Mouse (Mus musculus) testis, postnatal 14 days (tissue): Measurements from ENCODE around the gene Selenos.

Experiments used
- DNase-seq: peaks from one replicate; pipeline ENCODE4 v3.0.0; 2021; ENCODE audit warnings: low spot score

Selenos gene

DNA sequence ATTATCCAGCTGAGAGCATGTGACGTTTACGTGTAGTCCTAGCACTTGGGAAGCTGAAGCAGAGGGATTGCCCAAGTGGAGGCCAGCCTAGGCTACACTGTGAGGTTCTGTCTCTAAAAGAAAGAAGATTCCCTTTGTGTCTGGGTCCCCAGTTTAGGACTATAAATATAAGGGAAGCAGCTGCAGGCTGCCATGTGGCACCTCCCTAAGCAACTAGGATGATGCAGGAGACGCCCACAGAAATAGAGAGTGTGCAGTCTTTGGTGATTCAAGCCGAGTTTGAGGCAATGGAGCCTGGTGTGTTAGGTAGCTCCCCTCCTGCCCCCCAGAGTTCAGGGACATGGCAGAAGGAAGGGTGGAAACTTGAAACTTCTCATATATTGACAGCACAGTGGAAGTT is 8.2 kb downstream of the Selenos start:
- no peak for DNase-seq

DNA sequence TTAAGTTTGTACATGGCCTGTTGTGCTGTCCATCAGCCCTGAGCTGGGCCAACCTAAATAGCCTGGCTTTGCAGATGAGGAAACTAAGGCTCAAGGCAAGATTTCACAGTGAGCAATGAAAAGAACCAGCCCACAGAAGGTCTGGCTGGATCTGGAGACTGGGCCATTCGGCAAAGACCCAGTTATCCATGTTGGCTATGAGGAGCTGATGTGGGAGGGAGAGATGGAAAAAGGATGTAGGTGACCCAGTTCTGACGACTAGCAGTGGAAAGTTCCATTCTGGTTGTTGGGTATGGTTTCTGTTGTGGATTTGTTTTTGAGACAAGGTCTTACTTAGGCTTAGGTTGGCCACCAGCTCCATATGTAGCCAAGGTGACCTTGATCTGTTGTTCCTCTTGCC is 8.6 kb downstream of the Selenos start:
- DNase-seq = no peak

DNA sequence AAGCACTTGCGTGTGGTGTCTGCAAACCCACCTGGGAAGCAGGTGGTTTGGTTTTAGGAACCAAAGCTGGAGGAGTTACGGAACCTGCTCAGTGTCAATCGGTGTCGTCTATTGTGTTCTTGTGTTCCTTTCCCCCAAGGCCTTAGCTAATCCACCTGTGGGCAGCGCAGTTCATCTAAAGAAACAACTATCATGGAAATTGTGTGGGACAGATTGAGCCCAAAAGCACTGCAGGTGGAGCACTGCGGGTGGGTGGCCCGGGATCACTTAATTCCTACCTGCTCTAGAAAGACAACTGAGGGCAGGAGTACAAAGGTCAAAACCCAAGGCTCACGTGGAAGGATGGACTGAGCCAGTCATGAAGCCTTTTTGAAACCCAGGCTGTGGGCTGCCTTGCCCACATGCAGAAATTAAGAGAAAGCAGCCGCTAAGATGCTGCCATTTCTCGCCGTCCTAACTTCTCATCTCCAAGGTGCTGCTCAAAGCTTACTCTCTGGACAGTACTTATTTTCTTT is 11.3 kb downstream of the Selenos start:
- no peak for DNase-seq

DNA sequence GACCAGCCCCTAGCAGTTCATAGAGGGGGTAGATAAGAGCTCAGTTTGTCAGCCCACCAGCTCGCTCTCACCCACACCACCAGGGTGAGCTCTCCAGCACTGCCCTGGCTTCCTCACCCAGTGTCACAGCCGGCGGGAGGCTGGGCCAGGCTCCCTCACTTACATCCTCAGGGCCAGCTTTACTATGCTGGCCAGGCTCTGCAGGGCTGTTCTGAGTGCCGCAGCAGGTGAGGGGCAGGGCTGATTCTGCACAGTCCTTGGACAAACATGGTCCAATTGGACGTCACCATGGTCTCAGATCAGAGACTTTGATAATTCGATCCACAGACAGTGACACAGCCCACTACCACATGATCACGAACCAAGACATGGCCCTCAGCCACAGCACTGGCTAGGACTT is 12.1 kb downstream of the Selenos start:
- DNase-seq = no peak

DNA sequence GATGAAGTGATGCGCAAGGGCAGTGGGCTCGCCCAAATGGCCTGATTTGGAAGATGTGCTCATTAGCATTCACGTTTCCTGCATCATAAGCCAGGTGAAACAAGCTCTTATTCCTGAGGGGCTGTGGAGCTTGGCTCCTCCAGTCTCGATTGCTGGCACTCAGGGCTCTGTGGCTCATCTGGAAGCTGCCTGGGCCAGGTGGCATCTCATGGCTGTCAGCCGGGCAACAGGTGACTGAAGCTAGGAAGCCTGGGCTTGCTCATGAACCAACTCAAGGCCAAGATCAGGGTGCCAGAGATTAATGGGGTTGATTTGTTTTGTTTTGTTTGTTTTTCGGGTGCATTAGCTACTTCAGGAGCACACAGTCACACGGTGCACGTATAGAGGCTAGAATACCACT is 13.2 kb downstream of the Selenos start:
- DNase-seq = no peak

DNA sequence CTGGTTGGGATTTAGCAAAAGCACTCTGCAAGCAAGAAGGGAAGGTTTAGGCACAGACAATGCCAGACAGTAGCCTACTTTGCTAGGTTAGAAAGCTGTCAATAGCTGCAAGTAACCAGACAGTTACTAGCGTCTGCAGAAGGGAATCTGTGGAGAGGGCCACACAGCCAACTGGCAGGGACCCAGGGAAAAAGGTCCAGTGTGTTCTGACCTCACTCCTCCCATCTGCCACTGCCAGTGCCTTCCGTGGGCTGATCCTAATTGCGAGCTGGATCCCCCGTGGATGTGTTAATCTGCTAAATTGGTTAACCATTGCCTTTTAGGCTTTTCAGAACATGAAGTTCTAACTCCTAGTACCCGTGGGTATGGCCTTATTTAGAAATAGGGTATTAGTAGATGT is 14.7 kb downstream of the Selenos start:
- peak; percentile 39 for DNase-seq

DNA sequence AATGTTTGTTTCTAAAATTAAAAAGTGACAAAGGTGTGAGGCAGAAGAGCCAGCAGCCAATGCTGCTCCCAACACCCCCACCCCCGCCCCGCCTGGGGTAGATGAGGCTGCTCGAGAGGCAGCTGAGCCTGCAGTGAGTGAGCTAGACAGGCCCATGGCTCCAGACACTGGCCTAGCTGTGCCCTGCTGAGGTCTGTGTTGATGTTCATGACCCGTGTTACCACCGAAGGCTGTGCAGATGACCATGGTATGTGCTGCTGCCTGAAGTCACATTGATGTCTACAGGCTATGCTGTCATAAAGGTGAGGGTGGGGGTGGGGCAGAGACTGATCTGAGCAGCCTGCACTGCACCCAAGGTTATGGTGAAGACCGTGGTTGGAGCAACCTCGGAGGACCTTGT is 19.4 kb downstream of the Selenos start:
- DNase-seq = no peak

DNA sequence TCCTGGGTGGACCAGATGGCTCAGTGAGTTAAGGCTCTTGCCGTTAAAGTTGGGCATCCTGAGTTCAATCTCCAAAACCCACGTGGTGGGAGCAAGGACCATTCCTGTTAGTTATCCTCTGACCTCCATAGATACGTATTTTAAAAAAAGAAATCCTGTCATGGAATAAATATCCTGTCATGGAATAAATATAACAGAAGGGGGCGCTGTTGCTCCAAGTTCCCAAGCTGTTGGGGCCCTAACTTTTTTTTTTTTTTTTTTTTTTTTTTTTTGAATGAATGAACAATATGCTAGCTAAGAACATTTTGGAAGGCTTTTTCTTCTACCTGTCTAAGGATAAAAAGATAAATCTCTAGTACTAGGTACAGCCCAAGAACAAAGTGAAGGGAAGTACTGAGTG is 22.4 kb downstream of the Selenos start:
- no peak for DNase-seq

DNA sequence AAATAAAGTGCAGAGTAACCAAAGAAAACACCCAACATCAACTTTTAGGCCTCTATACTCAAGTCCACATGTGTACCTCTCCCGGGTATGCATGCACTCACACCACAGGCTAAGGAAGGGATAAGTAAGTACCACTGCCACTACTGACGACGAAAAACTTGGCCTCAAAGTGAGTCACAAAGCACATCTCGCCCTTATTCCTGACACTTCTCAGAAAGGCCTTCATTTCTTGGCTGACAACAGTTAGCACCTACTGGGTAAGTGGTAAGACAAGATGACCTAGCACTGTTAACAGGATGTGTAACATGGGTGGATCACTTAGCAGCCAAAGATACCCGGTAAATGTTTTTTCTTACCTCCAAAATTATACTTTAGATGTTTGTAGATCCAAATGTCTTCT is 25.1 kb downstream of the Selenos start:
- DNase-seq = no peak

DNA sequence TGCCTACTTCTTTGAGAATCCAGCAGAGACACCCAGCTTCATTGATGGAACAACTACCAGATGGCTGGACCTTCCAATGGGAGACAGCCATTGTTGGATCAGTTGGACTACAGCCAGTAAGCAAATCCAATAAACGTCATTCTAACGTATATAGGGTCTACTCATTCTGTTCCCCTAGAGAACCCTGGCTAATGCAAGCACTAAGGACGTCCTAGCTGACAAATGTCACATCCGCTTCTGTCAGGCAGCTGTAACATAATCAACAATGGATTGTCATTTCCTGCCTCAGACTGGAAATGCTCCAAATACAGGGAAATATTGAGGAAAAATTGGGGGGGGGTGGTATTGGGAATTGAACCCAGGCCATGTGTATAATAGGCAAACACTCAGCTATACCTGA is 26.3 kb downstream of the Selenos start:
- DNase-seq = no peak

DNA sequence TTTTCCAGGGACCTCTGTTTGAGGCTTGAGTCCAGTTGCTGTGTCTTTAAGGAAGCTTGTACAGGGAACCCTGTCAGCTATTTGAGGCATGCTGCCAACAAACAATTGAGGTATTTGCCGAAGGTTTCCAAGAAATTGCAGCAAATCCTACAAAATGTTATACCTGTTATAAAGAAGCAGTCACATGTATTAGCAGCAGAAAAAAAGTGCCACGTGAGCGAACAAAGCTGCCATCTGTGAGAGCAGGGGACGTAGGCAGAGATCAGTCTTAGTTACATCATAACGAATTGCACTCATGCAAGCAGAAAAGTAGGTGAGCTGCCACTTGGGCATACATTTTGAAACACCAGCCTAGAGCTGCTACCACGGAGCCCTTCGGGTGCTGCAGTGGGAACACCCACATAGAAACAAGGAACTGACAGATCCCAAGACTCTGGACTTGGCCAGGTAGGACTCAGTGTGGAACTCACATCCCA is 27.2 kb downstream of the Selenos start:
- DNase-seq = no peak

DNA sequence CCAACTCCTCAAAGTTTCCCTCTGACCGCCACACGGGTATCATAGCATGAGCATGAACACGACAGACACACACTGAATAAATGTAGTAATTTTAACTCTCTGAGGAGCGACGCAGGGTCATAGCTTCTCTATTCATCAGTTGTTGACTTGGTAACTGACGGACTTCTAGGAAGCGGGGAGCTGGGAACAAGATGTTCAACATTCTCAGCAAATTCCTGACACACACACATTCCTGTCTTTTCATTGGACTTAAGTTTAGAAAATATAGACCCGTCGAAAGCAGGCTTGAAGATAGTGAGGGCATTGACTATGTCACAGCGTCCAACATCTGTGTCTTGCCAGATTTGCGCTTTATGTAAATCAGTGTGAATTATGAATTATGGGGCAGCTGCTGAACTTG is 27.8 kb downstream of the Selenos start:
- DNase-seq = no peak

DNA sequence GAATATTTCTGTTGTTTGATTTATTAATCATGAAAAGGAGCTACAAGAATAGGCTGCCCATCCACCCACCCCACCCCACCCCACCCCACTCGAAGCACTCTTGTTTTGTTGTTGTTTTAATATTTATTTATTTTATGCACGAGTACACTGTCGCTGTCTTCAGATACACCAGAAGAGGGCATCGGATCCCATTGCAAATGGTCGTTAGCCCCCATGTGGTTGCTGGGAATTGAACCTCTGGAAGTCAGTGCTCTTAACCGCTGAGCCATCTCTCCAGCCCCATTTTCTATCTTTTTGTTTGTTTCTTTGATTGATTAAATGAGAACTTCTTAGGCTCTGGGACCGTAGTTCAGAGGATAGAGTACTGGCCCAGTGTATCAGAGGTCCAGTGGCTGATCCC is 28.5 kb downstream of the Selenos start:
- DNase-seq = no peak

DNA sequence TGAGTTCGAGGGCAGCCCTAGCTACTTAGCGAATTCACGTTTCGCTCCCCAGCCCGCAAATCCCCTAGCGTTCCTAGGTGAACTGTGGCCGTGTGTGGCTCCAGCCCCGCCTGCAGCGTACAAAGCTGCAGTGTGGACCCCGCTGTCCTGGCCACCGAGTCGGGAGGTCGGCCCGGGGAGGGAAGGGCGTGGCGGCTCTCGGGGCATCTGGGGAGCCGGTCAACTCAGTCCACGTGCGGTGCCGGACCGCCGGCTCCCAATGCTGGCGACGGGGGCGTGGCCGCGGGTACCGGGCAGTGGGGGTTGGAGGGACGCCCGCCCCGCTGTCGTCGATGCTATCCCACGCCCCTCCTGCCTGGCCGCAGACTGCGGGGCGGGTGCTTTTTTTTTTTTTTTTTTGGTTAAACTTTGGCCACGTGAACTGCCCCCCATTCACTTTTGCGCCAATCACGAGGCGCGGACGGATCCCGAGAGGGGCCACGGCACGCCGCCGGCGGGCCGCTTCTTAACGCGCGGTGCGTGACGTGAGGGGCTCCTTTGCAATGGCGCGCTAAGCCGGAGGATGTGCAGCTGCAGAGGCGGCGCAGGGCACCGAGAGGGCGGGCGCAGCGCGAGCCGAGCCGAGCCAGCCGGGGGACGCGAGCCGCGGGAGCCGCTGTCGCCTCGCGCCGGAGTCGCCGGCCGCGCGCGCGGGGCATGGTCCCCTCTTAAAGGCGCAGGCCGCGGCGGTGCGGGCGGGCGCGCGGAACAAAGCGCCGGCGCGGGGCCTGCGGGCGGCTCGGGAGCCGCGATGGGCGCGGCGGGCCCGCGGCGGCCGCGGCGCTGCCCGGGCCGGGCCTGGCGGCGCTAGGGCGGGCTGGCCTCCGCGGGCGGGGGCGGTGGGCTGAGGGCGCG is 29.8 kb downstream of the Selenos start, which contains the start of gene Chsy1:
Chsy1 (plus strand) TSS at position 555 of the 894 bp plus-strand sequence.
- DNase-seq = peak; percentile 93

DNA sequence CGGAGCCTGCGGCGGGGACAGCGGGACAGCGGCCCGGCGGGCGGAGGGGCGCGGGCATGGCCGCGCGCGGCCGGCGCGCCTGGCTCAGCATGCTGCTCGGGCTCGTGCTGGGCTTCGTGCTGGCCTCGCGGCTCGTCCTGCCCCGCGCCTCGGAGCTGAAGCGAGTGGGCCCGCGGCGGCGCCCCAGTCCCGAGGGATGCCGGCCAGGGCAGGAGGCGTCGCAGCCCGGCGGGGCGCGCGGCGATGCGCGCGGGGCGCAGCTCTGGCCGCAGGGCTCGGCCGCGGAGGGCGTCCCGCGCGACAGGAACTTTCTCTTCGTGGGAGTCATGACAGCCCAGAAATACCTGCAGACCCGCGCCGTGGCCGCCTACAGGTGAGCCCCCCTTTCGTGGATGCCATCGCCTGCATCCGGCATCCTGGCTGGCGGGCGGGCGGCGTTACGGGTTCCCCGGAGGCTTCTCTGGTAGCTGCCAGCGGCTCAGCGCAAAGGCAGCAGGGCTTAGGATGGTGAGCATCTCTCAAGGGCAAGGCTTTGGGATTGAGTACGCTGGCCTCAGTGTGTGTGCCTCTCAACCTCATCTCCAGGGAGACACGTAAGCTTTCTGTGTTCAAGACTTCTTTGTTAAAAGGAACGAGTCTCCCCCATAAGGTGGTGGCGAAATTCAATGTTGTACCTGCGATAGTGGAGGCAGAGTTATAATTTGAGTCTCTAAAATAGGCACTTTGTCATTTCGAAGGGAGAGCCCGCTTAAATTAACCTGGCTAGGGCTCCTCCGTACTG is 30.6 kb downstream of the Selenos start:
- peak; percentile 79 for DNase-seq

DNA sequence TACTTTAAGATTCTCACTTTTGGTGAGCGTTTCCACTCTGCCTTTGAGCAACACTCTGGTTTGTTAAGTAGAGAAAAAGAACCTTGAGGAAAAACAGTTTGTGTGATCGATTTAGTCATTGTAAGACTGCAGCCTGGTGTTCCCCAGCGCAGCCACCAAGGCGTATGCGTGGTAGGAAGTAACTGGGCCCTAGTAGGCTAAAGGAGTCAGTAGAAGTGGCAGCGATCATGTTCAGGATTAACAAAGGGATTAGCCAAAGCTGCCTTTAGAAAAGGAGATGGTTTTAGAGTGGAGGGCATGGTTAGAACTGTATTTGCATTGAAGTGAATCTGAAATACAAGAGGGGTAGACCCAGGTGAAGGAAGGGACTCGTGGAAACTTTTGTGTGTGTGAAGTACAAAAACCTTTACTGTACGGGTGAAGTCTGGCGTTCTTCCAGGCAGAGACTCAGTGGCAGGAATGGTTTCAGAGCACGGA is 31.2 kb downstream of the Selenos start:
- no peak for DNase-seq

DNA sequence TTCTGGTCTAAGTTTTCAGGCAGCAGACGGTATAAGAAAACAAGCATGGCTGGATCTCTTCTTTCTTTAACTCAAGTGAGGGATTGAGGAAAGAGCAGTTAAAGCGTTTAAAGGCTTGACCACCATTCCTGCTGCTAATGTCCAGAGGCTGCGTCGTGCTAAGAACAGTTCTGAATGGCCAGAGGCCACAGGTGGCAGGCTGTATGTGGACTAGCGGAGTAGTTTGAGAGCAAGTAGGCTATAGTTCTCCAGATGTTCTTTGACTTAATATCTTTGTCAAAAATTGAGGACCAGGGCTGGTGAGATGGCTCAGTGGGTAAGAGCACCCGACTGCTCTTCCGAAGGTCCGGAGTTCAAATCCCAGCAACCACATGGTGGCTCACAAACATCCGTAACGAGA is 31.8 kb downstream of the Selenos start:
- DNase-seq = no peak

DNA sequence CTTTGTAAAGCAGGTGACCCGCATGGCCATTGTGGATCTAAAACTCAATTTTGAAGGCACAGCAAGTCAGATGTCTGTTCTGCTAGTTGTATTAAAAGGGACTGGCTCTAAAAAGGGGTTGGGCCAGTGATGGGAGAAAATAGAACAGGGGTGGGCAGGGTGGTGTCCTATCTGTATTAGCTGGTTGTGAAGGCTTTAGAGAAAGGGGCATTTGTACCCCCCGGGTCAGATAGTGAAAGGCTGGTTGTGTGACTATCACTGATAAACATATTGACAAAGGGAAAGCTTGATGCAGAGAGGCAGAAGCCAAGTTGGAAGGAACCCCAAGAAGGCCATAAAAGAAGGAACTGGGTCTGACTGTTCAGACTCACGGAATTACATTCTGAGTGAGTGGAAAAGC is 34.1 kb downstream of the Selenos start:
- DNase-seq = no peak

DNA sequence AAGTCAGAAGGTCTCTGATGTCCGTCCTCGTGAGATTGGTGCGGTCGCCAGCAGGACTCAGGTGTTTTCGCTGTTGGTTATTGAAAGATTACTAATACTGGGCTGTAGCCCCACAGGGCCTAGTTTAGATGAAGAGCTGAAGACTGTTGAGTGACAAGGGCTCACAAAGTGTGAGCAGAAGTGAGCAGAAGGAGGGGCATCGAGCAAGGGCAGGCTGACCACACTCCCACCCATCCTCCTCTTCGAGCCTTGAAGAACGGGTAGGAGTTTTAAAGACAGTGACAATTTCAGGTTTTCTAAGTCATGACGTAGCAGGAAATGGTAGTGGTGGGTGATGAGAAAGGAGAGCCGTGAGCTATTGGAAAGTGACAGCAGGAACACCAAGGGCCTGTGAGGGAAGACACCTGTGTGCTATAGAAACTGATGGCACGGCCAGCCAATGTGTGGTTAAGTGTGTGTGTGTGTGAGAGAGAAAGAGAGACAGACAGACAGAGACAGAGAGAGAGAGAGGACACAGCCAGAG is 36.4 kb downstream of the Selenos start:
- no peak for DNase-seq

DNA sequence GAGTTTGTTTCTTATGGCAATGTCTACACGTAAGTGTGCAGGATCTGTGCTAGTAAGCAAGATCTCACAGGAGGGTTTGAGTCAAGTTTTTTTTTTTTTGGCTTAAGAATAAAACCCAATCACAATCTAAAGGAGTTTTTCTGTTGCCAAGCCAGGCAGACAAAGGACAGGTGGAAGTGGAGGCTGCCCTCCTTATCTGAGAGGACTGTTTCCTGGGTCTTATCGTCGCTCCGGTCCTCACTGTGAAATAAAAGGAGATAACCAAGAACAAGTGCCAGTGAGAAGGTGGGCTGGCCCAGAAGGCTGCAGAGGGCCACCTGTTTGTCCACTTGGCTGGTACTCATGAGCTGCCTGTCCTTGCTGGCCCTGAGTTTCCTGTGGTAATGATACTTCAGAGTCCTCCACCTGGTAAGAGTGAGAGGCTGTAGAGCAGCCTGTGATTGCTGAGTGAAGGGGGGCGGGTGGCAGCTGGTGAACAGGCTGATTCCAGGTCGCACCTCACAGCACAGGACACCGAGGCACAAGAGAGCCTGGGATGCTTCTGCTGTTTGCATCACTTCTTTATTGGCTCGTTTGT is 37.5 kb downstream of the Selenos start:
- DNase-seq = no peak

DNA sequence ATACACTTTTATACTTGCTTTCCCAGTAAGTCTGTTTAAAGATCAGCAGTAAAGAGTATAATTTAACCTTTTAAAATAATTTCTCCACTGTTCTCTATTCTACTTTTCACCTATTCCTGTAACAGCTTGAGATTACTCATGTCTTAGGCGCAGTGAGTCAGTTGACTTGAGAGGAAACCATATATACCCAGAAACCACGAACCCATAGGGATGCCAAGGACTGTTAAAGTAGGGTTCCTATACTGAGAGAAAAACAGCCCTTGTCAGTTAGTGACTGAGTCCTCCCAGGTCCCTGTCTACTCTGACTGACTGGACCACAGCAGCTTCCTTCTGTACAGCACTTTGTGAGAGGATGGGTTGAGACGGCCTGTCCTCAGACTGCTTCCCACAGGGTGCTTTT is 38.6 kb downstream of the Selenos start:
- no peak for DNase-seq

DNA sequence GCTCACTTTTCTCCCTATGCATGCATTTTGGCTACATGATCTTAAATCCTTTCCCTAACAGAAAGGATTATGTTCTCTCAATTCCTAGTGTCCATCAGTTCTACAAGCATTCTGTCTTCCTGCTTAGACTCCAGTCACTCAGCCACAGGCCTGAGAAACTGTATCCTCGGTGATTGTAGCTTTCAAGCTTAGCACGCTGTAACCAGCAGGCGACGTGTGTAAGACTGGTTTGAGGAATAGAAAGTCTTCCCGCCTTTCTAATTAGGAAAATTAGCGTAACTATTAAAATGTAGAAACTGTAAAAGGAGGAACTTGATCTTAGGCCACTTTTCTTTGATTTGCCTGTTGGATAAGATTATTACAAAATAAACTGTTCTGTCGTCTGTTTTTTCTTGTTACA is 39.3 kb downstream of the Selenos start:
- no peak for DNase-seq
